Mouse (Mus musculus) stomach, embryonic 16.5 days (tissue): ENCODE measurements around the gene Mob2. TPM values are rescaled to one million over a fixed set of nuclear protein-coding genes. Genes with fewer than 3 reads are reported as not detected.

ENCODE experiments used
- ATAC-seq: fragments of 200-750 bp; cut with Nextera tagmentation; 2 replicates; pipeline ENCODE4 v1.8.0; 2017; ENCODE audit warnings: moderate number of reproducible peaks, moderate TSS enrichment; ENCODE audit not compliant: insufficient read depth, low FRiP score
- H3K27ac ChIP-seq: fragments of 300-500 bp; sonication (generic); 2 replicates; pipeline ENCODE4 v1.5.1; 2014; ENCODE audit warnings: low read length
- H3K27me3 ChIP-seq: fragments of 300-500 bp; sonication (generic); 2 replicates; pipeline ENCODE4 v1.6.1; 2014; ENCODE audit warnings: low read length, control low read depth, mixed read lengths; ENCODE audit not compliant: control insufficient read depth, insufficient read depth
- H3K36me3 ChIP-seq: fragments of 300-500 bp; sonication (generic); 2 replicates; pipeline ENCODE4 v1.6.1; 2014; ENCODE audit warnings: low read length; ENCODE audit not compliant: control insufficient read depth, insufficient read depth
- H3K4me1 ChIP-seq: fragments of 300-500 bp; sonication (generic); 2 replicates; pipeline ENCODE4 v1.6.1; 2014; ENCODE audit warnings: low read length, control low read depth, mixed read lengths; ENCODE audit not compliant: control insufficient read depth, insufficient read depth
- H3K4me2 ChIP-seq: fragments of 300-500 bp; sonication (generic); 2 replicates; pipeline ENCODE4 v1.6.1; 2014; ENCODE audit warnings: low read depth, low read length, mixed read lengths
- H3K4me3 ChIP-seq: fragments of 300-500 bp; sonication (generic); replicated peaks from 2 replicates; pipeline ENCODE4 v1.5.1; 2014; ENCODE audit warnings: mild to moderate bottlenecking, low read length
- H3K9ac ChIP-seq: fragments of 300-500 bp; sonication (generic); 2 replicates; pipeline ENCODE4 v1.6.1; 2014; ENCODE audit warnings: low read length
- H3K9me3 ChIP-seq: fragments of 300-500 bp; sonication (generic); replicated peaks from 2 replicates; pipeline ENCODE4 v1.6.1; 2016; ENCODE audit warnings: low read length, control low read depth; ENCODE audit not compliant: control insufficient read depth
- WGBS: fragments of 180-500 bp; shearing (Covaris S2); extraction: QIAGEN DNeasy Blood & Tissue Kit; methylation state at CpG from one replicate; pipeline ENCODE4 v1.1.7; 2014; 5-methylcytosine and 5-hydroxymethylcytosine counted together
- polyA plus RNA-seq: library from polyadenylated mRNA; unstranded; fragments of >200 nt; fragmentation: Nextera tagmentation; extraction: Ambion mirVana; gene quantifications from 2 replicates; pipeline ENCODE4 v1.2.1, GENCODE M21; 2015

The Mob2 gene
- polyA plus RNA-seq, 1 experiment from 2014 or later = 73.9 TPM

- Histone ChIP-seq H3K27me3 (0 out of 2 replicates have a peak, but pooled peaks cover 7% of the 10 kb centered on the region), H3K4me2 (no peak overlapping the region), H3K4me3 (no peak overlapping the region; the same call in 1 of the 2 replicates), H3K9me3 (no peaks in the 10 kb centered on the region), H3K4me1 (no peaks in the 10 kb centered on the region), H3K36me3 (no peaks in the 10 kb centered on the region), H3K9ac (no peak overlapping the region), H3K27ac (no peak overlapping the region)
- peak; percentile 82 for ATAC-seq
- 12% methylated on average over 13 of the region's 13 CpGs for WGBS
These were observed 9.8 kb upstream of the Mob2 start for GRCm38 (mm10) chr7:142070458-142071211.

- no peaks in the 10 kb centered on the region for H3K27me3 ChIP-seq
- H3K36me3 ChIP-seq = no peaks in the 10 kb centered on the region
- 56% methylated on average over 4 of the region's 4 CpGs for WGBS
- no peak overlapping the region for H3K4me3 ChIP-seq
- no peaks in the 10 kb centered on the region for H3K4me1 ChIP-seq
- no peak overlapping the region for H3K4me2 ChIP-seq
- H3K9me3 ChIP-seq = no peaks in the 10 kb centered on the region
- no peak for ATAC-seq
- no peak overlapping the region for H3K27ac ChIP-seq
- H3K9ac ChIP-seq = no peak overlapping the region
These were observed 7.6 kb upstream of the Mob2 start for GRCm38 (mm10) chr7:142068429-142068828.

- peak overlapping the region; percentile 93 for H3K4me2 ChIP-seq
- peak overlapping the region; percentile 83 for H3K4me3 ChIP-seq
- peak overlapping the region; percentile 94 for H3K9ac ChIP-seq
- 0 out of 2 replicates have a peak, but pooled peaks have one; percentile 12 for ATAC-seq
- H3K36me3 ChIP-seq = no peaks in the 10 kb centered on the region
- no peaks in the 10 kb centered on the region for H3K9me3 ChIP-seq
- under 1% methylated on average over 65 of the region's 66 CpGs for WGBS
- H3K4me1 ChIP-seq = peaks cover 22% of the 10 kb centered on the region
- H3K27me3 ChIP-seq = no peaks in the 10 kb centered on the region
- peak overlapping the region; percentile 76 for H3K27ac ChIP-seq
These were observed 507 bp downstream of the Mob2 start for GRCm38 (mm10) chr7:142060185-142060930.

- Histone ChIP-seq H3K4me2 (no peak overlapping the region), H3K27me3 (no peaks in the 10 kb centered on the region), H3K36me3 (no peaks in the 10 kb centered on the region), H3K4me3 (no peak overlapping the region), H3K9ac (no peak overlapping the region), H3K4me1 (peaks cover 22% of the 10 kb centered on the region), H3K27ac (no peak overlapping the region; the same call in 1 of the 2 replicates), H3K9me3 (no peaks in the 10 kb centered on the region)
- no peak for ATAC-seq
- WGBS = 48% methylated on average over 2 of the region's 2 CpGs
These were observed 1.8 kb downstream of the Mob2 start for GRCm38 (mm10) chr7:142059024-142059423.

- no peak overlapping the region for H3K9ac ChIP-seq
- no peaks in the 10 kb centered on the region for H3K36me3 ChIP-seq
- no peaks in the 10 kb centered on the region for H3K9me3 ChIP-seq
- H3K4me3 ChIP-seq = no peak overlapping the region
- WGBS = 92% methylated on average over 1 of the region's 1 CpGs
- peak overlapping the region; percentile 76 for H3K27ac ChIP-seq
- H3K4me2 ChIP-seq = no peak overlapping the region
- H3K4me1 ChIP-seq = peaks cover 22% of the 10 kb centered on the region
- no peak for ATAC-seq
- no peaks in the 10 kb centered on the region for H3K27me3 ChIP-seq
These were observed 3.7 kb downstream of the Mob2 start for GRCm38 (mm10) chr7:142057121-142057520.

GRCm38 (mm10) chr7:142056601-142057061 lies 4.2 kb downstream of the Mob2 start:
- 0 out of 2 replicates have a peak overlapping the region, but pooled peaks have one; percentile 4 for H3K9ac ChIP-seq
- H3K9me3 ChIP-seq = no peaks in the 10 kb centered on the region
- H3K36me3 ChIP-seq = no peaks in the 10 kb centered on the region
- 69% methylated on average over 1 of the region's 1 CpGs for WGBS
- no peak overlapping the region for H3K4me3 ChIP-seq
- no peak overlapping the region for H3K4me2 ChIP-seq
- peak overlapping the region; percentile 76 for H3K27ac ChIP-seq
- H3K4me1 ChIP-seq = peaks cover 22% of the 10 kb centered on the region
- no peaks in the 10 kb centered on the region for H3K27me3 ChIP-seq
- peak; percentile 54; the same call in 1 of the 2 replicates for ATAC-seq

- H3K4me2 ChIP-seq = no peak overlapping the region
- no peaks in the 10 kb centered on the region for H3K36me3 ChIP-seq
- ATAC-seq = no peak
- WGBS = 88% methylated on average over 3 of the region's 3 CpGs
- H3K4me1 ChIP-seq = peaks cover 18% of the 10 kb centered on the region
- H3K27ac ChIP-seq = no peak overlapping the region
- no peak overlapping the region for H3K4me3 ChIP-seq
- no peaks in the 10 kb centered on the region for H3K27me3 ChIP-seq
- H3K9me3 ChIP-seq = no peaks in the 10 kb centered on the region
- H3K9ac ChIP-seq = no peak overlapping the region
These were observed 5.4 kb downstream of the Mob2 start for GRCm38 (mm10) chr7:142055431-142055830.

DNA sequence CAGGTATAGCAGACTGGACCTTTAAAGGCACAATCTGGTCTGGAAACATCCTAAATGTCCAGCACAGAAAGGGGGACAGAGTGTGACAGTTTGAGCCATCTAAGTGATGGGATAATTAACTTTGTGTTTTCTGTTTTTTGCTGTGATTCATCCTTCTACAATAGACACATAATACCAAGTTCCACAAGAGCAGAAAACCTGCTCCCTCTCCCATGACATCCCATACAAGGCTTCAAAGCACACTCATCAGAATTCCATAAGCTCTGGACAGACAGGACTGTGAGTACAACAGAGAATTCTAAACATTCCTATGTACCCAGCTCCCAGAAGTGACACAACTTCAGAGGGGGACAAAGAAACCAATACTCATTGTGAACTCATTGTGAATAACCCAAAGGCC lies 10.3 kb downstream of the Mob2 start:
- Histone ChIP-seq H3K9ac (no peak overlapping the region), H3K27ac (no peak overlapping the region), H3K4me1 (no peaks in the 10 kb centered on the region), H3K9me3 (no peaks in the 10 kb centered on the region), H3K4me3 (no peak overlapping the region), H3K4me2 (no peak overlapping the region), H3K27me3 (no peaks in the 10 kb centered on the region), H3K36me3 (no peaks in the 10 kb centered on the region)
- no peak for ATAC-seq

DNA sequence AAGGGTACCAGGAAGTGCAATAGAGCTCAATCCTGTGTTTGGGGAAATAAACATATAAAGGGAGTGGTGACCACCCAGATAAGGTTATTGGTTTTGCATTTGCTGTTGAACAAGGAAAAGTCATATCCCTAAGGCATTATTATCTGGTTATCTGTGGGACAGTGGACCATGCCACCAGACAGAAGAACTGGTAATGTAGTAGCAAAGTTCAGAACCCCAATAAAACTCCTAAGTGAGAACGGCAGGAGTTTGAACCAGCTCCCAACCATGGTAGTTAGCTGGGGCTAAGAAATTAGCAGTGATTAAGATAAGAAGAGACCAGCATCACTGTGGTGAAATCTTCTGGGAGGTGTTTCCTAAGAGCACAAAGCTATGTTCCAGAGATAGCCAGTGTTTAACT lies 14.9 kb downstream of the Mob2 start:
- Histone ChIP-seq H3K4me3 (no peak overlapping the region), H3K27ac (peak overlapping the region; percentile 42; the same call in 1 of the 2 replicates), H3K36me3 (no peaks in the 10 kb centered on the region), H3K4me2 (no peak overlapping the region), H3K4me1 (no peaks in the 10 kb centered on the region), H3K9ac (no peak overlapping the region), H3K27me3 (no peaks in the 10 kb centered on the region), H3K9me3 (no peaks in the 10 kb centered on the region)
- WGBS = 62% methylated on average over 1 of the region's 1 CpGs
- ATAC-seq = 0 out of 2 replicates have a peak, but pooled peaks have one; percentile 29
